Mouse (Mus musculus) testis, adult 10 weeks (tissue): ENCODE results near the gene Abca7. TPM values are rescaled to one million over a fixed set of nuclear protein-coding genes. Genes with fewer than 3 reads are reported as not detected.

Experiments
- polyA plus RNA-seq: library from polyadenylated mRNA; stranded (reverse); fragments of 350-450 nt; fragmentation: Illumina TruSeq; extraction: RNeasy Lipid Tissue Mini Kit (QIAGEN cat#74804); gene quantifications from one replicate; pipeline ENCODE4 v1.2.3, GENCODE M21; 2014; ENCODE audit warnings: low read depth, low replicate concordance

The Abca7 gene
- polyA plus RNA-seq = 0.06 TPM

DNA sequence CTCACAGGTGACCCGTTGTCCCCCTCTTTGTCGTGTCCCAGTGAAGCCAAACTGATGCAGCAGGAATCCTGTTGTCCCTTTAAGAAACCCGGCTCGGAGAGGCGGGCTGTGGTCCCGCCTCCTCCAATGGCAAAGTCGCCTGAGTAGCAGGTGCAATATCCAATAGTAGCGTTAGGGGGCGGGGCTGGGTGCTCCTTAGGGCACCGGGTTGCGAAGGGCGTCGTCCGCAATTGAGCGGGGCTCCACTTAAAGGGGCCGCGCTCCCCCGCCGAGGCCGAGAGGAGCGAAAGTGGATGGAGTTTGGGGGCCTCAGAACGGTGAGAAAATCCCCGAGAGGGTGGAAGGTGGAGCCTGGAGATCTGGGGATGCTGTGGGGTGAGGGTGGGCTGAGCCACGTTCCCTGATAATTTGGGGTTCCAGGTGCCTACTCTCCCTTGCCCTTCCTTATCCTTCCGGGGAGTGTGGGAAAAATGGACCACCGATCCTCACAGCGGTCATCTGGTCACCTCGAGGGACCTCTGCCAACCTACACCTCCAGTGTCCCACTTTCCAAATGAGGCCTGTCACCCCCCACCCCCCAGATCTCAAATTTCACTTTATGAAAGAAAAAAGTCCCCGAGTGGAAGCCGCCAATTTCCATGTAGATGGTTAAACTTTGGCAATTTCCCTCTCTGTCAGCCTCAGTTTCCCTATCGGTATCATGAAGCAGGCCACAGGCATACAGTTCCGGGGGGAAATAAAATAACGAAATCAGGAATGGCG is at the start of gene Abca7:
TSS of gene Abca7 (plus strand) at position 223 of the 762 bp plus-strand sequence.

DNA sequence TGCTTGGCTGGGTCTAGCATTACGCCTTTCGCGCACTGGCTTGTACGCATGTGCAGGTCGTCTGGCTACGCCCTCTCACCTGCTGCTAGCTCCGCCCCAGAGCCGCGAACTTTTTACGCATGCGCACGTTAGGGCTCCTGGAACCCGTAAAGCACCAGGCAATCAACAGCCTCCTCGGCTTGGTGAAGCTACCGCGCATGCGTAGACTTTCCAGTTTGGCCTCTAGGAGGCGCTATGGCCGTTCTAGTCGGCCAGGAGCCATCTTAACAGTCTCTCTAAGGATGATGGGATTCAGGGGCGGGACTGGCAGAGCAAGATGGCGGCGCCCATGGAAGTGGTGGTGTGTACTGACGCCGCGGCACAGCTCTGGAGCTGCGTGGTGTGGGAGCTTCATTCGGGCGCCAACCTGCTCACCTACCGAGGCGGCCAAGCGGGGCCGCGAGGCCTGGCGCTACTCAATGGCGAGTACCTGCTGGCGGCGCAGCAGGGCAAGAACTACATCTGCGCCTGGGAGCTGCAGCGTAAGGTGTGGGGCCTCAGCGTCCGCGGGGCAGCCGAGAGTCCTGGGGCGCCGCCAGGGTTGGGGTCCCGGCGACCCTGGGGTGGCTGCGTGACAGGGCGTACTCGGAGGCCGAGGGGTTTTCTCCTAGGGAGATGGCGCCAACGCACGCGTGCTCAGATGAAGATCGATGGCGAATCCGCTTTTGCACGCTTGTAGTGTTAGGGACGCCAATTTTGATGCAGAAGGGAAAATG is 36.3 kb upstream of the Abca7 start, which contains the start of gene Wdr18:
TSS of gene Wdr18 (plus strand) at position 306 of the 755 bp plus-strand sequence.

DNA sequence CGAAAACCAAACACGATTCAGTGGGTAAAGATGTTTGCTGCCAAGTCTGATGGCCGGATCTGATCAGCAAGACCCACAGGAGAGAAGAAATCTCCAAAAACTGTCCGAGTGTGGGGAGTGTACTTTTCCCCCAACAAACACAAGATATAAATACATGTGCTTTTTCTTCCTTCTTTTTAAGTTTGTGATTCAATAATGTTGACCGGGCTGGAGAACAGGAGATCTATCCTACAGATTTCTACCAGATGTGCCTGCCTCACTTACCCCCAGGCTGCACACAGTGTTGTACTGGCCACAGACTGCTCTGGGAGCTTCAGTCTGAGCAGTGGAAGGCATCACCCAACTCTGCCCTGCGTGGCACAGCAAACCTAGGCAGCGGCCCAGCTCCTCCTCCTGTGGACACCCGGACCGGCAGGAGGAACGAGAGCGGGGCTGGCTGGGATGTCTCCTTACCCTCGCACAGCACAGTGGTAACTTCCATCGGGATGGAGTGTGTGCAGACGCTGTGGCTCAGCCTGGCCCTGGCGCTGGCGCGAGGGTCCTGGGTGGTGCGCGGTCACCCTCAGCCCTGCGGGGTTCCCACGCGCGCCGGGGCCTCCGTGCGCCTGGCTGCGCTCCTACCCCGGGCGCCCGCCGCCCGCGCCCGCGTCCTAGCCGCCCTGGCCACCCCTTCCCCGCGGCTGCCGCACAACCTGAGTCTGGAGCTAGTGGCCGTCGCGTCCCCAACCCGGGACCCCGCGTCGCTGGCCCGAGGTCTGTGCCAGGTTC is 25.7 kb upstream of the Abca7 start, which contains the start of gene Grin3b:
TSS of gene Grin3b (plus strand) at position 301 of the 768 bp plus-strand sequence.

DNA sequence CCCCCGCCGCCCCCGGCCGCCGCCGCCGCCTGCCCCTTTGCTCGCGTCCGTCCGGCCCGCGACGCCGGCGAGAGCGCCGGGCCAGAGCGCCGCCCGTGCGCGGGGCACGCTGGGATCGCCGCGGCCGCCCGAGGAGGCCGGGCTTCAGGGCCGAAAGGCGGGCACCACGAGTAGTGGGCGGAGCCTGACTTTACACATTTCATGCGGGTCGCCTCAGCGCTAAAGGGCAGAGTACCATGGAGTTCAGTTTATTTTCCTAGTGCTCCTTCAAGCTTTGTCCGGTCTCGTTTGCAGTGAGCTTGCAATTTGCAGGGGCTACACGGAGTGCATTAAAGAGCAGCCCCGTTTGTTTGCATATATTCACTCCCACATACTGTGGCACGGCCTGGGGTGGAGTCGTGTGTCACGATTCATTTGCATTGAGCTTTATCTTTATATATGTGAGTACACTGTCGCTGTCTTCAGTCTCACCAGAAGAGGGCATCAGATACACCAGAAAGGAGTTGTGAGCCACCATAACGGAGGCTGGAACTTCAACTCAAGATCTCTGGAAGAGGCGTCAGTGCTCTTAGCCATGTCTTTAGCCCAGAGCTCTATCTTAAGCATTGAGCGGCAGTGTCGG is 12.0 kb upstream of the Abca7 start, which contains the start of gene Tmem259:
TSS of gene Tmem259 (minus strand) at position 136 of the 622 bp plus-strand sequence.

DNA sequence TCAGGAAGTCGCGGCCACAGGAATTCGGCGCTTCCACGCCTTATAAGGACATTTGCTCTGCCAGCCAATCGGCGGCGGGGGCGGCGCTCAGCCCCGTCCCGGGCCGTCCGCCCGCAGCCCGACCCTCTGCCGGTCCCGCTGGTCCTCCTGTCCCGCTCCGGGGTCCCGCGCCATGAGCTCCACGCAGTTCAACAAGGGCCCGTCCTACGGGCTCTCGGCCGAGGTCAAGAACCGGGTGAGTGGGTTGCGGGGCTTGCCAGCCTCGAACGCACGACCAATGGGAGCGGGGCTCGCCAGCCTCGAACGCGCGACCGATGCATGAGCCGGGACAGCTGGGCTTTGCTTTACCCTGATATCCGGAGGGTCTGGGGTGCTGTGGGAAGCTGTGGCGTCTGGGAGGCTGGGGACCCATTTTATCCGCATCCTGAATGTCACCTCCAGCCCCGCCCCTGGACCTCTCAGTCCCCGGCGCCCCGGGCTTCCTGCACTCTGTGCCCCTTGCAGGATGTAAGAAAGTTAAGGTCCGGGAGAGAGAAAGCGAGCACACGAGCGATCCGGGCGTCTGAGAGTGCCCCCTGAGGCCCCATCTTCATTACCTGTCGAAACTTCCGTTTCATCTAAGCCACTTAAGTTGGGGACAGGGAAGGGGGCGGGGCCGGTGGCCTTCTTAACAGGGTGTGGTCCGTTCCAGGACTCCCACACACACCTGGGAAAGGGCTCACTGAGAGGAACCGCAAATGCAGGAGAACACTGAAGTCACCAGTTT is 7.6 kb upstream of the Abca7 start, which contains the start of gene Cnn2:
TSS of gene Cnn2 (plus strand) at position 79 of the 766 bp plus-strand sequence.

DNA sequence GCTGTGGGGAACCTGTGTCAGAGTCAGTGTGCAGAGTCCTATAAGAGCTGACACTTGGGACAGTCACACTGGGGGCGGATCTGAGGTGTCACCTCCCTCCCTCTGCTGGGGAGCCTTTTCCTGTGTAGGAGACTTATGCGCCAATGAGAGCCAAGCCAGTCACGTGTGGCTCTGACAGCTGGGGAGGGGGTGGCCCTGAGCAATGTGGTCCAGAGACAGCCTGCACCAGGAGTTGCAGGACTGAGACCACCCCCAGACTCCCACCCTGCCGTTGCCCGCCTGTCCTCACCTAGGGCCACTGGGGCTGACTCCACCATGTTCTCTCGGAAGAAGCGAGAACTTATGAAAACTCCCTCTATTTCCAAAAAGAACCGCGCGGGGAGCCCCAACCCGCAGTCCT is 20.2 kb downstream of the Abca7 start, which contains the start of gene Arhgap45:
TSS of gene Arhgap45 (plus strand) at position 143 of the 400 bp plus-strand sequence.

DNA sequence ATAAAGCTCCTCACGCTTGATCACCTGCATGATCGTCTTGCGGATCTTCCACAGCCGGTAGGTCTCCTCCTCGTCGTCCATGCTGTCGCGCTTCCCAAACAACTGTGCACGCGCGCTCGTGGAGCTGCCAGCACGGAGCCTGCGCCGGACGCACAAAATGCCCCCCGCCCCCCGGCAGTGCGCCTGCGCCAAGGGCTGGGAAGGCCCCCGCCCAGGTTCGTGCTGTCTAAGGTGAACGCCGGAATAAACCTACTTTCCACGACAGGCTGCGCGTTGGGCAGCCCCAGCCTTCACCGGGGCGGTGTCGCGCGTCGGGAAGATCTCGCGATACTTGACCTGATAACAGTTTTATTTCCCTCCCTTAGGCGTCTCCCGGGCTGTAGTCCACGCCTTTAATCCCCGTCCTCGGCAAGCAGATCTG is 43.3 kb downstream of the Abca7 start, which contains the start of gene Polr2e:
TSS of gene Polr2e (minus strand) at position 237 of the 421 bp plus-strand sequence.

DNA sequence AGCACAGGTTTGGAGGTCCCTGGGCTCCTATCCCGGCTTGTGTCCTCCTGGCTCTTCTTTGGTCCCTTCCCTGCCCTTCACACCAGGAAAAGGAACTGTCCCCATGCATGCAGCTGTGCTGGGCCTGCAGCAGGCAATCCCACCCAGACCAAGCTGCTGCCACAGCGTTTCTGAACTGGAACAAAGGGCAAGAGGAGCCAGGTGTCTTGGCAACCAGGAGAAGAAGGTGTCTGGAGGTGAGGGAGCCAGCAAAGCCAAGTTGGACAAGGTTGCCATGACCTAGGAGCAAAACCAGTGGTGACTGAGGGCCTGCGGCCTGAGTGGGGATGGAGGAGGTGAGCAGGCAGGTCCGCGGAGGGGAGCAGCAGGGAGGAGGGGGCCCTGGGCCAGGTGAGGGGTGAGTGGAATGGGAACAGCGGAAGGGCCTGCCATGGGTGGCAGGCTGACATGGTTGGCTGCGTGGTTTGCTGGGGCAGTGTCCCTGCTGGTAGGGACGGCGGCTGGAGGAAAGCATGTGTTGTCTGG is 50.8 kb downstream of the Abca7 start, which contains the start of gene Gpx4:
TSS of gene Gpx4 (plus strand) at position 126 of the 525 bp plus-strand sequence.

Other genes with a start within 250 kb of the Abca7 start
- gene Polrmt, start 249.9 kb upstream of the Abca7 start, polyA plus RNA-seq = 0.70 TPM
- gene Fgf22, start 241.4 kb upstream of the Abca7 start, polyA plus RNA-seq = not detected
- 6.6 TPM for gene Rnf126, start 229.5 kb upstream of the Abca7 start, polyA plus RNA-seq
- gene Fstl3, start 219.2 kb upstream of the Abca7 start, polyA plus RNA-seq = 3.6 TPM
- not detected for gene Prss57, start 205.5 kb upstream of the Abca7 start, polyA plus RNA-seq
- 0.38 TPM for gene Palm, start 202.9 kb upstream of the Abca7 start, polyA plus RNA-seq
- not detected for gene Misp, start 175.5 kb upstream of the Abca7 start, polyA plus RNA-seq
- 40.2 TPM for gene Ptbp1, start 142.1 kb upstream of the Abca7 start, polyA plus RNA-seq
- not detected for gene Prtn3, start 122.0 kb upstream of the Abca7 start, polyA plus RNA-seq
- gene Plppr3, start 121.9 kb upstream of the Abca7 start, polyA plus RNA-seq = not detected
- gene Elane, start 110.2 kb upstream of the Abca7 start, polyA plus RNA-seq = not detected
- not detected for gene Cfd, start 105.6 kb upstream of the Abca7 start, polyA plus RNA-seq
- gene Med16, start 87.6 kb upstream of the Abca7 start, polyA plus RNA-seq = 0.87 TPM
- gene Gm26602, start 85.6 kb upstream of the Abca7 start, polyA plus RNA-seq = not detected
- not detected for gene Kiss1r, start 79.5 kb upstream of the Abca7 start, polyA plus RNA-seq
- 1.1 TPM for gene R3hdm4, start 75.3 kb upstream of the Abca7 start, polyA plus RNA-seq
- 1.3 TPM for gene Arid3a, start 69.5 kb upstream of the Abca7 start, polyA plus RNA-seq
- 2.0 TPM for gene Wdr18, start 36.3 kb upstream of the Abca7 start, polyA plus RNA-seq
- gene Grin3b, start 25.8 kb upstream of the Abca7 start, polyA plus RNA-seq = not detected
- 1.0 TPM for gene Tmem259, start 12.2 kb upstream of the Abca7 start, polyA plus RNA-seq
- 0.48 TPM for gene Cnn2, start 7.9 kb upstream of the Abca7 start, polyA plus RNA-seq
- not detected for gene Arhgap45, start 20.2 kb downstream of the Abca7 start, polyA plus RNA-seq
- gene Polr2e, start 43.3 kb downstream of the Abca7 start, polyA plus RNA-seq = 0.28 TPM
- 260 TPM for gene Gpx4, start 50.7 kb downstream of the Abca7 start, polyA plus RNA-seq
- 0.52 TPM for gene Sbno2, start 109.1 kb downstream of the Abca7 start, polyA plus RNA-seq
- gene Stk11, start 119.3 kb downstream of the Abca7 start, polyA plus RNA-seq = 7.2 TPM
- 0.21 TPM for gene Atp5d, start 142.1 kb downstream of the Abca7 start, polyA plus RNA-seq
- not detected for gene Cbarp, start 144.3 kb downstream of the Abca7 start, polyA plus RNA-seq
- gene Midn, start 151.8 kb downstream of the Abca7 start, polyA plus RNA-seq = 3.2 TPM
- 37.8 TPM for gene Cirbp, start 169.5 kb downstream of the Abca7 start, polyA plus RNA-seq
- gene 1600002K03Rik, start 176.4 kb downstream of the Abca7 start, polyA plus RNA-seq = 1.1 TPM
- gene Efna2, start 183.0 kb downstream of the Abca7 start, polyA plus RNA-seq = 0.39 TPM
- gene Mum1, start 229.9 kb downstream of the Abca7 start, polyA plus RNA-seq = 72.4 TPM